Mouse (Mus musculus) limb, embryonic 14.5 days (tissue): ENCODE data around the gene Lrrc55. TPM values are rescaled to one million over a fixed set of nuclear protein-coding genes. Genes with fewer than 3 reads are reported as not detected.

Experiments
- ATAC-seq: fragments of 200-750 bp; cut with Nextera tagmentation; 2 replicates; pipeline ENCODE4 v1.8.0; 2017; ENCODE audit warnings: low read depth, moderate number of reproducible peaks, moderate TSS enrichment; ENCODE audit not compliant: low FRiP score
- DNase-seq: peaks from one replicate; pipeline ENCODE4 v3.0.0-alpha.2; 2015; ENCODE audit warnings: low spot score
- H3K27ac ChIP-seq: fragments of 300-500 bp; sonication (generic); replicated peaks from 2 replicates; pipeline ENCODE4 v1.5.1; 2014; ENCODE audit warnings: low read depth, mild to moderate bottlenecking, low read length, moderate library complexity, mixed read lengths
- H3K27me3 ChIP-seq: fragments of 300-500 bp; sonication (generic); 2 replicates; pipeline ENCODE4 v1.6.1; 2014; ENCODE audit warnings: low read length, mixed read lengths; ENCODE audit not compliant: control insufficient read depth, insufficient read depth
- H3K36me3 ChIP-seq: fragments of 300-500 bp; sonication (generic); 2 replicates; pipeline ENCODE4 v1.6.1; 2014; ENCODE audit warnings: mild to moderate bottlenecking, low read length, moderate library complexity, mixed read lengths; ENCODE audit not compliant: control insufficient read depth, insufficient read depth
- H3K4me1 ChIP-seq: fragments of 300-500 bp; sonication (generic); 2 replicates; pipeline ENCODE4 v1.6.1; 2014; ENCODE audit warnings: antibody characterized with exemption, low read length, mixed read lengths; ENCODE audit not compliant: control insufficient read depth, insufficient read depth
- H3K4me2 ChIP-seq: fragments of 300-500 bp; sonication (generic); replicated peaks from 2 replicates; pipeline ENCODE4 v1.6.1; 2014; ENCODE audit warnings: low read depth, mild to moderate bottlenecking, low read length, moderate library complexity; ENCODE audit not compliant: severe bottlenecking
- H3K4me3 ChIP-seq: fragments of 300-500 bp; sonication (generic); replicated peaks from 2 replicates; pipeline ENCODE4 v1.5.1; 2014; ENCODE audit warnings: low read length
- H3K9ac ChIP-seq: fragments of 300-500 bp; sonication (generic); 2 replicates; pipeline ENCODE4 v1.6.1; 2014; ENCODE audit warnings: mild to moderate bottlenecking, low read depth, low read length, moderate library complexity; ENCODE audit not compliant: severe bottlenecking
- H3K9me3 ChIP-seq: fragments of 300-500 bp; sonication (generic); 2 replicates; pipeline ENCODE4 v1.6.1; 2016; ENCODE audit warnings: low read length; ENCODE audit not compliant: control insufficient read depth
- POLR2A ChIP-seq: fragments of 200-500 bp; IDR thresholded peaks from 2 replicates; pipeline ENCODE4 v1.8.0; 2012; ENCODE audit warnings: inconsistent platforms, mild to moderate bottlenecking, moderate library complexity, borderline replicate concordance; ENCODE audit not compliant: insufficient read depth, insufficient read length; ENCODE audit errors: extremely low read depth
- WGBS: fragments of 180-500 bp; shearing (Covaris S2); extraction: QIAGEN DNeasy Blood & Tissue Kit; methylation state at CpG from one replicate; pipeline ENCODE4 v1.1.7; 2014; 5-methylcytosine and 5-hydroxymethylcytosine counted together
- polyA plus RNA-seq, 2 experiments: library from polyadenylated mRNA; depleted of rRNA in 1 of 2; stranded (reverse) in 1 of 2; unstranded in 1 of 2; fragments of >200 nt; fragmentation: Nextera tagmentation in 1 of 2; extraction: Ambion mirVana in 1 of 2; gene quantifications; 2 replicates each; pipeline versions ENCODE4 v1.2.1 to v1.2.3; 2012 to 2014

Lrrc55 gene
- polyA plus RNA-seq, 2 experiments, result 1.0 to 1.3 TPM

DNA sequence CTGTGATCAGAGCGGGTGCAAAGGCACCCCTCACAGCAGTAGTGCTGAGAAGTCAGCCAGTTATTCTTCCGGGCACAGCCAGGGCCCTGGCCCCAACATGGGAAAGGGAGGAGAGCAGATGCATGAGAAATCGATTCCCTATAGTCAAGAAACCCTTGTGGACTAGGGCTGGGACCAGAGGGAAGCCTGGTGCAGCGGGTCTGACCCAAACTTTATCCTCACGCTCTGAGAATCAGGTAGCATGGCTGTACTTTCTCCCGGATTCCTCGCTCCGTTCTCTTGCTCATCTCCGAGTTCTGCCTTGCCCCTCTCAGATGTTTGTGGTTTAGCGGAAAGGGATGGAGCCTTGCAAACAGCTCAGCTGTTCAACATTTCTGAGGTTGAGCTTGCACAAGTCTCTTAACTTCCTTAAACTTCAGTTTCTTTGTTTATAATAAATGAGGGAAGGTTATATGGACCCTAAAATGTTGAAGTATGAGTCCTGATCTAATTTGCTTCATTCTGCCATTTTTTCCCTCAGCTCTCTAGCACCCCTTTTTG, 59.3 kb downstream of the Lrrc55 start:
- no peaks in the 10 kb centered on the region for H3K4me1 ChIP-seq
- H3K27ac ChIP-seq, result no peak overlapping the region
- no peaks in the 10 kb centered on the region for H3K36me3 ChIP-seq
- no peak overlapping the region for H3K4me2 ChIP-seq
- no peak for ATAC-seq
- WGBS, result 43% methylated on average over 10 of the region's 10 CpGs
- TF ChIP-seq POLR2A, result no peak
- no peak for DNase-seq
- H3K9ac ChIP-seq, result no peak overlapping the region
- H3K9me3 ChIP-seq, result no peaks in the 10 kb centered on the region
- H3K27me3 ChIP-seq, result no peaks in the 10 kb centered on the region
- peak overlapping the region; percentile 7; the same call in 1 of the 2 replicates for H3K4me3 ChIP-seq

DNA sequence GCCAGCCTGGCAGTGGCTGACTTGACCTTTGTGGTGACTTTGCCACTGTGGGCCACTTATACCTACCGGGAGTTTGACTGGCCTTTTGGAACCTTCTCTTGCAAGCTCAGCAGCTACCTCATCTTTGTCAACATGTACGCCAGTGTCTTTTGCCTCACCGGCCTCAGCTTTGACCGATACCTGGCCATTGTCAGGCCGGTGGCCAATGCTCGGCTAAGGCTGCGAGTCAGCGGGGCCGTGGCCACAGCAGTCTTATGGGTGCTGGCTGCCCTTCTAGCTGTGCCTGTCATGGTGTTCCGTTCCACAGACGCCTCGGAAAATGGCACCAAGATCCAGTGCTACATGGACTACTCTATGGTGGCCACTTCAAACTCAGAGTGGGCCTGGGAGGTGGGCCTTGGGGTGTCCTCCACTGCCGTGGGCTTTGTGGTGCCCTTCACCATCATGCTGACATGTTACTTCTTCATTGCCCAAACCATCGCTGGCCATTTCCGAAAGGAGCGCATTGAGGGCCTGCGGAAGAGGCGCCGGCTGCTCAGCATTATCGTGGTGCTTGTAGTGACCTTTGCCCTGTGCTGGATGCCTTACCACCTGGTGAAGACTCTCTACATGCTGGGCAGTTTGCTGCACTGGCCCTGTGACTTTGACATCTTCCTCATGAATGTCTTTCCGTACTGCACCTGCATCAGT, 60.0 kb downstream of the Lrrc55 start:
- H3K27ac ChIP-seq, result no peak overlapping the region
- TF ChIP-seq POLR2A, result no peak
- DNase-seq (no peak), ATAC-seq (no peak)
- no peak overlapping the region for H3K9ac ChIP-seq
- peak overlapping the region; percentile 8; the same call in 1 of the 2 replicates for H3K4me3 ChIP-seq
- H3K4me2 ChIP-seq, result no peak overlapping the region
- no peaks in the 10 kb centered on the region for H3K4me1 ChIP-seq
- no peaks in the 10 kb centered on the region for H3K27me3 ChIP-seq
- no peaks in the 10 kb centered on the region for H3K36me3 ChIP-seq
- no peaks in the 10 kb centered on the region for H3K9me3 ChIP-seq
- WGBS, result 79% methylated on average over 21 of the region's 21 CpGs

DNA sequence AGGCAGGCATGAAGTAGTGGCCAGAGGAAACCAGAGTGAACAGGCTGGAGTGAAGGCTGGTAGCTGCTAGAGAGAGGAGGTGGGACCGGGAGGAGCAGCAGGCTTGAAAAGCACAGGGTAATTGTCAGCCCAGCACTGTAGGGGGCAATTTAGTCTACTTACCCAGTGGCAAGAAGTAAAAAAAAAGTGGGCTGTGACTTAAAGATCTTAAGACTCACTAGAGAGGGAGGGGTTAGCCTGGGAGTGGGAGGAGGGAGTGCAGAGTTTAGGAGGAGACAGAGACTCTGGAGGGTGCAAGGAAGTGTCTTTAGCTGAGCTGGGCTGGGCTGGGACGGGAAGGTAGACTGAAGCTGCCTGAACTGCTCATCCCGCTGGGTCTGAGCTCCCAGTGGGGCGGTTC, 60.9 kb downstream of the Lrrc55 start, which contains the start of gene Aplnr:
Gene Aplnr (plus strand): TSS at position 137 of the 400 bp plus-strand sequence.
- Histone ChIP-seq H3K9me3 (no peaks in the 10 kb centered on the region), H3K27ac (no peak within 1 kb of the TSS), H3K4me3 (peak within 1 kb of the TSS; percentile 8; the same call in 1 of the 2 replicates), H3K9ac (no peak within 1 kb of the TSS), H3K4me2 (no peak within 1 kb of the TSS), H3K4me1 (no peaks in the 10 kb centered on the region), H3K27me3 (no peaks in the 10 kb centered on the region), H3K36me3 (no peaks in the 10 kb centered on the region)
- DNase-seq (no peak), ATAC-seq (no peak)
- no peak for TF ChIP-seq POLR2A
- 0% methylated on average over 4 of the region's 4 CpGs for WGBS

DNA sequence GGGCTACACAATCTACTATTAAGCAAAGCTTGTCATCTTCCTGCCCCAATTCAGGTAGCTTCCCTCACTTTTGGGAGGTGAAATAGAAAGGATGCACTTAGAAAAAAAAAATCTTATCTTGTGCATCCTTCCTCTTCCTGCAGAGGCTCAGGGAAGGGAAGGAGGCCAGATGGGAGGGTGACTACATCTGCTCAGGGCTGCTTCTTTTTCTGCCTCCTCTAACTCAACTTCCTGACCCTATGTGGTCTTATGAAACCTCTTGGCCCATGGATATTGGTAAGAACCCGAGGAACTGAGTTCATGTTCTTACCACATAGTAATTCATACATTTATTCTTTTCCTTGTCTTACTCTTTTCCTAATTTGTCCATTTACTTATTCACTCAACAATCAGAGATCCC, 61.9 kb downstream of the Lrrc55 start:
- Histone ChIP-seq H3K4me2 (no peak overlapping the region), H3K36me3 (no peaks in the 10 kb centered on the region), H3K4me3 (no peak overlapping the region), H3K4me1 (no peaks in the 10 kb centered on the region), H3K9ac (no peak overlapping the region), H3K27ac (no peak overlapping the region), H3K27me3 (no peaks in the 10 kb centered on the region), H3K9me3 (no peaks in the 10 kb centered on the region)
- TF ChIP-seq POLR2A, result no peak
- 32% methylated on average over 1 of the region's 1 CpGs for WGBS
- DNase-seq (no peak), ATAC-seq (no peak)

DNA sequence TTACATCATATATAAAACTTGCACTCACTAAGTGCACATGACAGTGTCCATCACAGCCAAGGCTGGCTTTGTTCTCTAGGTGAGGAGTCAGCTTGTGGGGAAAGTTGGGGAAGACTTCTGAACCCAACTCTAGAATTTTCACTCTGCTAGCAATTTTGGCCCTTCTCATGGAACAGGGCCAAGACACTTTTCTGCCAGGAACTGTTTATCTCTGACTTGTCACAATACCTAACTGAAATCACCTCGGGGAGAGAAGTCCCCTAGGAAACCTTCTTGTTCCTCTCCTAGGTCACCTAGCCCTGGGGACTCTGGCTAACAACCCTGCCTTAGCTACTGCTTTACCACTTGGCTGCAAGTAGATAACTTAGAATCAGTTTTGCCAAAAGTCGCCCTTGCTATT, 64.8 kb downstream of the Lrrc55 start:
- no peak overlapping the region for H3K9ac ChIP-seq
- H3K4me1 ChIP-seq, result no peaks in the 10 kb centered on the region
- H3K4me3 ChIP-seq, result no peak overlapping the region
- no peaks in the 10 kb centered on the region for H3K9me3 ChIP-seq
- H3K4me2 ChIP-seq, result no peak overlapping the region
- no peak for TF ChIP-seq POLR2A
- no peak overlapping the region for H3K27ac ChIP-seq
- no peaks in the 10 kb centered on the region for H3K36me3 ChIP-seq
- WGBS, result 37% methylated on average over 2 of the region's 2 CpGs
- no peak for DNase-seq
- no peak for ATAC-seq
- H3K27me3 ChIP-seq, result no peaks in the 10 kb centered on the region

DNA sequence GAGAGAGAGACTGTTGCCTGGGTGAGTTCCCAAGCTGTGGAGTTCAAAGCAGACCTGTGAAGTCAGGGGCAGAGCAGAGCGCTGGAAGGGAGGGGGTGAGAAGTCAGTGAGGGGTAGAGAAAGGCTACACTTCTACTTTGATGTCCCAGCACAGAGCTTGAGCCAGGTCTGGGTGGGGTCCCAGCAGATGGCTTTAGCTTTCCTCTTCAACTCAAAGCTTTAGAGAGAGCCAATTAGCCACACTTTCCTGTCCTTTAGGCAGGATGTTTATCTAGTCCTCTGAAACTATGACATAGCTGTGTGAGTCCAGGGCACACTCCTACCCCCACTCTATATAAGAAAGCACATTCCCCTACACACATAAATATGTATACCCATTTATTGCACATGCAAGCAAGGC, 65.3 kb downstream of the Lrrc55 start:
- H3K9me3 ChIP-seq, result no peaks in the 10 kb centered on the region
- no peak overlapping the region for H3K27ac ChIP-seq
- no peaks in the 10 kb centered on the region for H3K27me3 ChIP-seq
- no peak for ATAC-seq
- DNase-seq, result no peak
- 13% methylated on average over 1 of the region's 1 CpGs for WGBS
- H3K36me3 ChIP-seq, result no peaks in the 10 kb centered on the region
- no peak overlapping the region for H3K4me2 ChIP-seq
- no peak overlapping the region for H3K4me3 ChIP-seq
- no peak for TF ChIP-seq POLR2A
- H3K4me1 ChIP-seq, result no peaks in the 10 kb centered on the region
- no peak overlapping the region for H3K9ac ChIP-seq
